Mouse (Mus musculus): ENCODE data around the gene Gm20388. TPM values are rescaled to one million over a fixed set of nuclear protein-coding genes. Genes with fewer than 3 reads are reported as not detected.
"Not testable (repeated sequence)": the region's sequence is repeated elsewhere in the genome, so short reads cannot be mapped to it uniquely, and the experiment has no call there.

Gene Gm20388
- total and polyA plus RNA-seq, 3 experiments = 0.02 to 0.05 TPM; not detected in 1

DNA sequence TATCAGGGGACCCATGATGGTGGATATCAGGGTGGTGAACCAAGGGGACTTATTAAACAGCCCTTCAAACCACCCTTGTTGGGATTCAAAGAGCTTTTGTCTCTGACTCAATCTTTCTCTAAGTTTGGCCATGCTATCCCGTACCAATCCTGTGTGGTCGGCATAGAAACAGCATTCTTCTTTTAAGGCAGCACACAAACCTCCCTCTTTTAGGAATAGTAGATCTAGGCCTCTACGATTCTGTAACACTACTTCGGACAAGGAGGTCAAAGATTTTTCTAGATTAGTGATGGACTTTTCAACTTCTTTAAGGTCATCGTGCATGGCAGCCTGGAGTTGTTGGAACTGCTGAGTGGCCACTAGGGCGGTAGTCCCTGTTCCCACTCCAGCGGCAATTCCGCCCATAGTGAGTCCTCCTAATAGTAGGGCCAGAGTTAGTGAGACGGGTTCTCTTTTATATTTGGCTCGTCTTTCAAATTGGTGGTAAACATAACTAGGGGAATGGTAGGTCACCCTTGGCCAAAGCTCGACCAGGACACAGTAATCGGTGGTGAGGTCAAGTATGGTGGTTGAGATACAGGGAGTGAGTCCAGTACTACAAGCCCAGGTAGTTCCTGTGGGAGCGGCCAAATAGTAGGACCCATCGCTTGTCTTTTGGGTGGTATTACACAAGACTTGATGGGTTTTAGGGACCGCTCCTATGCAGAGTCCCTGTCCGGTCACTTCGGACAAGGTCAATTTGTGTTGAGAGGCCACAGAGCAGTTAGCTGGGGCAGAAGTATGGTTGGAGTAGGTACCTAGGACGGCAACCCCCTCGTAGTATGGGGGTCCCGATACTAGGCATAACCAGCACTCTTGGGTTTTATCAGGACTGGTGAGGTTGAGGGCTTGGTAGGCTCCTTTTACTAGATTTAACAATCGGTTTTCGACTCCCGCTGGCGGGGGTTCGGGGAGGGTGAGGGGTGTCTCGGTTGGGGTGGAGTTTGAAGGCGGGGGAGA lies 3516.2 kb downstream of the Gm20388 start:
- no peak overlapping the region for H3K4me3 ChIP-seq (ENCODE audit: low read depth, low read length)
- no peaks in the 10 kb centered on the region for H3K9me3 ChIP-seq (replicated peaks)
- no peaks in the 10 kb centered on the region for H3K36me3 ChIP-seq (replicated peaks)
- ATAC-seq (ENCODE audit: extremely low read depth, insufficient number of reproducible peaks, low FRiP score, poor library complexity, severe bottlenecking) = no peak
- no peak for DNase-seq (ENCODE audit: low spot score)
- TF ChIP-seq GATA1 (IDR thresholded peaks at IDR 0.05; ENCODE audit: borderline replicate concordance, low read length) (no peak), TAL1 (conservative IDR thresholded peaks at IDR 0.05; ENCODE audit: low read depth, low read length) (no peak), GATA2 (IDR thresholded peaks at IDR 0.05; ENCODE audit: borderline replicate concordance, low read depth, low read length) (no peak), CTCF (IDR thresholded peaks at IDR 0.05; ENCODE audit: low read depth, low read length) (no peak), POLR2AphosphoS5 (IDR thresholded peaks at IDR 0.05; ENCODE audit: insufficient replicate concordance, low read depth, low read length) (no peak)
- H3K4me1 ChIP-seq (ENCODE audit: insufficient read depth, low read depth, low read length) = peaks cover 9% of the 10 kb centered on the region
- peaks cover 7% of the 10 kb centered on the region for H3K27me3 ChIP-seq (ENCODE audit: insufficient read depth, low read length)

DNA sequence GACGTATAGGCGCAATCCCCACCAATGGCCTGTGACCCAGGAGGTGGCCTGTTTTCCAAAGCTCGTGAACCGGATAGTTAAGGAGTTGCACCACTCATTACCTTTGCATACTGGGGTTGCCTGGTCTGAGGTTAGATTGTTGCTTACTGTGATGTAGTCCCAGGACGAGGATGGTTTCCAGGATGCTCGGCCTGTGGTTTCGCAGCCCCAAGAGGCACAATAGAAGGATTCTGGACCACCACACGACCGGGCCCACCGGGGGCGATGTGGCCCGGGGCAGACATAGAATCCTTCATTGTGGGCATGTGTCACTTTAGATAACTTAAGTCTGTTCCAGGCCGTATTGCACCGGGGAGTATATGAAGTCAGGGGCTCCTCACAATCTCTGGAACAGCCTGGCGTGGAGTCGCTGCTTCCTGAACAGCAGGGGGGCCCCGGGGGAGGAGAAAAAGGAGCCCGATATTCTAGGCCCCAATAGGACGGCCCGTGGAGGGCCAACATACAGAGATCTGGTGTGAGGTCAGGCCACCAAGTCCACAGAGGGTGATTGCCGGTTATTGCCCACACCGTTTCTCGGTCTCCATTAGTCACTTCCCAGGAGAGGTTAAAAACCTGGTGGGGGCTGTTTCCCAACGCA lies 3517.1 kb downstream of the Gm20388 start:
- ATAC-seq (ENCODE audit: extremely low read depth, insufficient number of reproducible peaks, low FRiP score, poor library complexity, severe bottlenecking) (no peak), DNase-seq (ENCODE audit: low spot score) (no peak)
- no peaks in the 10 kb centered on the region for H3K36me3 ChIP-seq (replicated peaks)
- H3K4me3 ChIP-seq (ENCODE audit: low read depth, low read length) = no peak overlapping the region
- TF ChIP-seq TAL1 (conservative IDR thresholded peaks at IDR 0.05; ENCODE audit: low read depth, low read length) = no peak
- TF ChIP-seq GATA2 (IDR thresholded peaks at IDR 0.05; ENCODE audit: borderline replicate concordance, low read depth, low read length) = no peak
- TF ChIP-seq GATA1 (IDR thresholded peaks at IDR 0.05; ENCODE audit: borderline replicate concordance, low read length) = no peak
- no peak for TF ChIP-seq POLR2AphosphoS5 (IDR thresholded peaks at IDR 0.05; ENCODE audit: insufficient replicate concordance, low read depth, low read length)
- no peak for TF ChIP-seq CTCF (IDR thresholded peaks at IDR 0.05; ENCODE audit: low read depth, low read length)
- H3K9me3 ChIP-seq (replicated peaks) = no peaks in the 10 kb centered on the region
- peaks cover under 1% of the 10 kb centered on the region for H3K4me1 ChIP-seq (ENCODE audit: insufficient read depth, low read depth, low read length)
- H3K27me3 ChIP-seq (ENCODE audit: insufficient read depth, low read length) = peaks cover 7% of the 10 kb centered on the region

DNA sequence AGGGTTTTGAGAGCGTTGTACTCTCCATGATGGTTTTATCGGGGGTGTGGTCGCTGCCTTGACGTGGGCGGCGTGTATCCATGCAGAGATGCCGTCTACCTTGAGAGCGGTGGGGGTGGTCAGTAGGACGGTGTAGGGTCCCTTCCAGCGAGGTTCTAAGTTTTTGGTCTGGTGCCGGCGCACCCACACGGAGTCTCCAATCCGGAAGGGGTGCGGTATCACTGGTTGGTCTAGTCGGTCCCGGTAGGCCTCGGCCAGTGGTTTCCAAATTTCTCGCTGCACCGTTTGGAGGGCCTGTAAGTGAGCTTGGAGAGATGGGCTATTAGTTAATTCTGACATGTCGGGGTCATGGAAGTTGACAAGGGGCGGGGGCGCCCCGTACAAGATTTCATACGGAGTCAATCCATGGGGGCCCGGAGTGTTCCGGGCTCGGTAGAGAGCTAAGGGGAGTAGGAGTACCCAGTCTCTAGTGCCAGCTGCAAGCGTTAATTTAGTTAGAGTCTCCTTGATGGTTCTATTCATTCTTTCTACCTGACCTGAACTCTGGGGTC lies 3517.8 kb downstream of the Gm20388 start:
- H3K9me3 ChIP-seq (replicated peaks) = no peaks in the 10 kb centered on the region

DNA sequence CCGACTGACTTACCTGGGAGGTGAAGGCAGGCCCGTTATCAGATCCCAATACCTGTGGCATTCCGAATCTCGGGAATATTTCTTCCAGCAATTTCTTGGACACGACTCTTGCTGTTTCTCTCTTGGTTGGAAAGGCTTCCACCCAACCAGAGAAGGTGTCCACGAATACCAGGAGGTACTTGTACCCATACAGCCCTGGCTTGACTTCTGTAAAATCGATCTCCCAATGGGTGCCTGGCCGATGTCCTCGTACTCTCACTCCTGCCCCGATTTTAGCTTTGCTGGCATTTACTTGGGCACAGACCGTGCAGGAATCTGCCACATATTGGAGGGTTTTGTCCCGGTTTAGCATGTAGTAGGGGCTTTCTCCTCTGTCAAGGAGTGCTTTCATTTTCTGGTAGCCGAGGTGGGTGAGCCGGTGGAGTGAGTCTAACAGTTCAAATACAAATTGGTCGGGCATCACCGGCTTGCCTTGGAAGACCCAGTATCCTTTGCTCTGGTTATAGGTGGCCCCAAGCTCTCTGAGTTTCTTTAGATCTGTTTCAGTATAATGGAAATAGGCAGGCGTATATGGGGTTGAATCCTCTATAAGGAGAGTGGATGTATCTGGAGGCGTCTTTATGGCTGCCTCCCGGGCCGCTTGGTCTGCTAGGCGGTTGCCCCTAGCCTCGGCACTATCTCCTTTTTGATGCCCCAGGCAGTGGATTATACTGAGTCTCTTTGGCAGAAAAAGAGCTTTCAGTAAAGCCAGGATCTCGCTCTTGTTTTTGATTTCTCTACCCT lies 3518.5 kb downstream of the Gm20388 start:
- Histone ChIP-seq H3K4me3 (ENCODE audit: low read depth, low read length) (no peak overlapping the region), H3K27me3 (ENCODE audit: insufficient read depth, low read length) (peaks cover 4% of the 10 kb centered on the region), H3K36me3 (replicated peaks) (no peaks in the 10 kb centered on the region), H3K4me1 (ENCODE audit: insufficient read depth, low read depth, low read length) (no peaks in the 10 kb centered on the region), H3K9me3 (replicated peaks) (no peaks in the 10 kb centered on the region)
- DNase-seq (ENCODE audit: low spot score) (no peak), ATAC-seq (ENCODE audit: extremely low read depth, insufficient number of reproducible peaks, low FRiP score, poor library complexity, severe bottlenecking) (no peak)
- TF ChIP-seq GATA1 (IDR thresholded peaks at IDR 0.05; ENCODE audit: borderline replicate concordance, low read length) = no peak
- TF ChIP-seq TAL1 (conservative IDR thresholded peaks at IDR 0.05; ENCODE audit: low read depth, low read length) = no peak
- TF ChIP-seq POLR2AphosphoS5 (IDR thresholded peaks at IDR 0.05; ENCODE audit: insufficient replicate concordance, low read depth, low read length) = no peak
- no peak for TF ChIP-seq CTCF (IDR thresholded peaks at IDR 0.05; ENCODE audit: low read depth, low read length)
- TF ChIP-seq GATA2 (IDR thresholded peaks at IDR 0.05; ENCODE audit: borderline replicate concordance, low read depth, low read length) = no peak

More for the DNA sequence above, 3517.8 kb downstream of the Gm20388 start:
- no peaks in the 10 kb centered on the region for H3K4me1 ChIP-seq (ENCODE audit: insufficient read depth, low read depth, low read length)
- H3K4me3 ChIP-seq (ENCODE audit: low read depth, low read length) = no peak overlapping the region
- H3K27me3 ChIP-seq (ENCODE audit: insufficient read depth, low read length) = peaks cover 6% of the 10 kb centered on the region
- no peak for DNase-seq (ENCODE audit: low spot score)
- ATAC-seq (ENCODE audit: extremely low read depth, insufficient number of reproducible peaks, low FRiP score, poor library complexity, severe bottlenecking) = no peak
- no peak for TF ChIP-seq POLR2AphosphoS5 (IDR thresholded peaks at IDR 0.05; ENCODE audit: insufficient replicate concordance, low read depth, low read length)
- no peak for TF ChIP-seq TAL1 (conservative IDR thresholded peaks at IDR 0.05; ENCODE audit: low read depth, low read length)
- no peak for TF ChIP-seq CTCF (IDR thresholded peaks at IDR 0.05; ENCODE audit: low read depth, low read length)
- TF ChIP-seq GATA2 (IDR thresholded peaks at IDR 0.05; ENCODE audit: borderline replicate concordance, low read depth, low read length) = no peak
- no peak for TF ChIP-seq GATA1 (IDR thresholded peaks at IDR 0.05; ENCODE audit: borderline replicate concordance, low read length)
- no peaks in the 10 kb centered on the region for H3K36me3 ChIP-seq (replicated peaks)

DNA sequence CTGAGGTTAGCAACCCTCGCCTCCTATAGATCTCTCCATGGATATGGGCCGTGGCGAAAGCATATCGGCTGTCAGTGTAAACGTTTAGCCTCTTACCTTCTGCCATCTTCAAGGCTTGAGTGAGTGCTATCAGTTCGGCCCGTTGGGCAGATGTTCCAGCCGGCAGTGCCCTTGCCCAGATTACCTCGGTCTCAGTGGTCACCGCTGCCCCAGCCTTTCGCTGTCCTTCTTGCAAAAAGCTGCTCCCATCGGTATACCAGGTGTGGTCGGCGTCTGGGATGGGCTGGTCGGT lies 3519.0 kb downstream of the Gm20388 start:
- not testable (repeated sequence) for DNase-seq (ENCODE audit: low spot score); H3K36me3 ChIP-seq (replicated peaks); ATAC-seq (ENCODE audit: extremely low read depth, insufficient number of reproducible peaks, low FRiP score, poor library complexity, severe bottlenecking); H3K4me3 ChIP-seq (ENCODE audit: low read depth, low read length); H3K27me3 ChIP-seq (ENCODE audit: insufficient read depth, low read length); H3K4me1 ChIP-seq (ENCODE audit: insufficient read depth, low read depth, low read length); H3K9me3 ChIP-seq (replicated peaks)

DNA sequence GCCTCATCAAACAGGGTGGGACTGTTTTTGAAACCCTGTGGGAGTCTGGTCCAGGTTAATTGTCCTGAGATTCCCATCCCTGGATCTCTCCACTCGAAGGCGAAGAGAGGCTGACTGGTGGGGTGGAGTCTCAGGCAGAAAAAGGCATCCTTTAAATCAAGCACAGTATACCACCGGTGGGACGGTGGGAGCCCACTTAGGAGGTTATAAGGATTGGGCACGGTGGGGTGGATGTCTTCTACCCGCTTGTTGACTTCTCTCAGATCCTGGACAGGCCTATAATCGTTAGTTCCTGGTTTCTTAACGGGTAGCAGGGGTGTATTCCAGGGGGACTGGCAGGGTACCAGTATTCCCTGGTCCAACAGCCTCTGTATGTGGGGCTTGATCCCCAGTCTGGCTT lies 3520.3 kb downstream of the Gm20388 start:
- not testable (repeated sequence) for ATAC-seq (ENCODE audit: extremely low read depth, insufficient number of reproducible peaks, low FRiP score, poor library complexity, severe bottlenecking); H3K36me3 ChIP-seq (replicated peaks); H3K4me3 ChIP-seq (ENCODE audit: low read depth, low read length); DNase-seq (ENCODE audit: low spot score); H3K9me3 ChIP-seq (replicated peaks); H3K27me3 ChIP-seq (ENCODE audit: insufficient read depth, low read length); H3K4me1 ChIP-seq (ENCODE audit: insufficient read depth, low read depth, low read length)

Measured in G1E (cell line).